Mouse (Mus musculus) urinary bladder, postnatal 36 days (tissue): ENCODE results near the gene Spem1.
A peak's percentile ranks its signal among the peaks of the same experiment; 100 is the strongest.
"Not testable (repeated sequence)": the region's sequence is repeated elsewhere in the genome, so short reads cannot be mapped to it uniquely, and the experiment has no call there.

Experiments
- DNase-seq, 2 experiments: peaks; one replicate each; pipeline ENCODE4 v3.0.0; 2022; ENCODE audit warnings: low spot score in 2 of 2, mixed read lengths in 1 of 2

The Spem1 gene

GRCm38 (mm10) chr11:69822080-69822479 is at the start of gene Spem1:
TSS of gene Spem1 (minus strand) at chr11:69822180.
- no peak for DNase-seq

GRCm38 (mm10) chr11:69870289-69871069 is 48.5 kb upstream of the Spem1 start:
- DNase-seq, result no peak

- no peak for DNase-seq
Observed at GRCm38 (mm10) chr11:69867335-69867734, 45.4 kb upstream of the Spem1 start.

GRCm38 (mm10) chr11:69865561-69865960 is 43.6 kb upstream of the Spem1 start:
- DNase-seq, result no peak

GRCm38 (mm10) chr11:69864138-69864860 is 42.3 kb upstream of the Spem1 start:
- no peak for DNase-seq

GRCm38 (mm10) chr11:69863729-69864128 is 41.7 kb upstream of the Spem1 start:
- DNase-seq, result not testable (repeated sequence)

GRCm38 (mm10) chr11:69858113-69858998 is 36.4 kb upstream of the Spem1 start, which contains the start of gene Tnk1:
TSS of gene Tnk1 (minus strand) at chr11:69858730.
- peak in 1 of 2 experiments; percentile 68 for DNase-seq

GRCm38 (mm10) chr11:69855347-69855746 is 33.4 kb upstream of the Spem1 start:
- DNase-seq, result no peak

- no peak for DNase-seq
Observed at GRCm38 (mm10) chr11:69854680-69855079, 32.7 kb upstream of the Spem1 start.

- DNase-seq, result no peak
Observed at GRCm38 (mm10) chr11:69853994-69854393, 32.0 kb upstream of the Spem1 start.

GRCm38 (mm10) chr11:69850754-69851153 is 28.8 kb upstream of the Spem1 start:
- DNase-seq, result no peak

GRCm38 (mm10) chr11:69849884-69850283 is 27.9 kb upstream of the Spem1 start:
- DNase-seq, result no peak

- DNase-seq, result no peak
Observed at GRCm38 (mm10) chr11:69849128-69849527, 27.1 kb upstream of the Spem1 start.

GRCm38 (mm10) chr11:69848021-69848420 is 26.0 kb upstream of the Spem1 start:
- DNase-seq, result no peak

GRCm38 (mm10) chr11:69846738-69847688 is 25.0 kb upstream of the Spem1 start:
- peak; percentile 43 to 50 for DNase-seq

- peak; percentile 90 to 91 for DNase-seq
Observed at GRCm38 (mm10) chr11:69846198-69846680, 24.3 kb upstream of the Spem1 start, which contains the start of gene Plscr3. TSS of gene Plscr3 (plus strand) at chr11:69846376.

- no peak for DNase-seq
Observed at GRCm38 (mm10) chr11:69838714-69839104, 16.7 kb upstream of the Spem1 start.

GRCm38 (mm10) chr11:69837952-69838713 is 16.2 kb upstream of the Spem1 start, which contains the start of gene Tmem256:
TSS of gene Tmem256 (plus strand) at chr11:69838514.
- peak; percentile 91 to 96 for DNase-seq

- no peak for DNase-seq
Observed at GRCm38 (mm10) chr11:69837604-69837951, 15.6 kb upstream of the Spem1 start, which contains the start of gene Nlgn2. TSS of gene Nlgn2 (minus strand) at chr11:69837784.
